Mouse (Mus musculus) heart, postnatal 0 days (tissue): ENCODE results near the gene Ucp1. TPM values are rescaled to one million over a fixed set of nuclear protein-coding genes. Genes with fewer than 3 reads are reported as not detected.

Experiments used
- ATAC-seq: fragments of 200-750 bp; cut with Nextera tagmentation; 2 replicates; pipeline ENCODE4 v1.8.0; 2017; ENCODE audit warnings: low read depth, moderate number of reproducible peaks, moderate library complexity; ENCODE audit not compliant: insufficient read depth
- DNase-seq: peaks from one replicate; pipeline ENCODE4 v3.0.0-alpha.2; 2016; ENCODE audit warnings: low spot score
- H3K27ac ChIP-seq: fragments of 300-500 bp; sonication (generic); 2 replicates; pipeline ENCODE4 v1.5.1; 2014; ENCODE audit warnings: low read depth, mild to moderate bottlenecking
- H3K27me3 ChIP-seq: fragments of 300-500 bp; sonication (generic); 2 replicates; pipeline ENCODE4 v1.6.1; 2014; ENCODE audit warnings: low read length, mixed read lengths; ENCODE audit not compliant: control insufficient read depth, insufficient read depth
- H3K36me3 ChIP-seq: fragments of 300-500 bp; sonication (generic); replicated peaks from 2 replicates; pipeline ENCODE4 v1.6.1; 2014; ENCODE audit warnings: low read length, mixed read lengths; ENCODE audit not compliant: control insufficient read depth, insufficient read depth
- H3K4me1 ChIP-seq: fragments of 300-500 bp; sonication (generic); 2 replicates; pipeline ENCODE4 v1.6.1; 2014; ENCODE audit warnings: antibody characterized with exemption; ENCODE audit not compliant: control insufficient read depth, insufficient read depth
- H3K4me2 ChIP-seq: fragments of 300-500 bp; sonication (generic); 2 replicates; pipeline ENCODE4 v1.6.1; 2014; ENCODE audit warnings: low read depth, mild to moderate bottlenecking, low read length, moderate library complexity
- H3K4me3 ChIP-seq: fragments of 300-500 bp; sonication (generic); 2 replicates; pipeline ENCODE4 v1.5.1; 2014; ENCODE audit warnings: low read depth, low read length
- H3K9ac ChIP-seq: fragments of 300-500 bp; sonication (generic); replicated peaks from 2 replicates; pipeline ENCODE4 v1.6.1; 2014; ENCODE audit warnings: low read depth, low read length, mixed read lengths
- H3K9me3 ChIP-seq: fragments of 300-500 bp; sonication (generic); replicated peaks from 2 replicates; pipeline ENCODE4 v1.6.1; 2016; ENCODE audit warnings: low read length; ENCODE audit not compliant: control insufficient read depth
- CTCF ChIP-seq: IDR thresholded peaks from 2 replicates; pipeline ENCODE4 v1.5.1; 2016; ENCODE audit warnings: antibody characterized with exemption, control low read depth, low read depth
- EP300 ChIP-seq: IDR thresholded peaks from 2 replicates; pipeline ENCODE4 v1.6.1; 2016; ENCODE audit warnings: antibody characterized with exemption, low read depth
- WGBS: fragments of 180-500 bp; shearing (Covaris S2); extraction: QIAGEN DNeasy Blood & Tissue Kit; methylation state at CpG from one replicate; pipeline ENCODE4 v1.1.7; 2014; 5-methylcytosine and 5-hydroxymethylcytosine counted together
- polyA plus RNA-seq: library from polyadenylated mRNA; unstranded; fragments of >200 nt; fragmentation: Nextera tagmentation; extraction: Ambion mirVana; gene quantifications from 2 replicates; pipeline ENCODE4 v1.2.1, GENCODE M21; 2015
- total RNA-seq: library from RNA; depleted of rRNA; stranded (reverse); fragments of >200 nt; gene quantifications from 2 replicates; pipeline ENCODE4 v1.2.3, GENCODE M21; 2014; ENCODE audit warnings: low replicate concordance; rRNA removed

Ucp1 gene
- total and polyA plus RNA-seq, 2 experiments from 2014 or later: not detected

DNA sequence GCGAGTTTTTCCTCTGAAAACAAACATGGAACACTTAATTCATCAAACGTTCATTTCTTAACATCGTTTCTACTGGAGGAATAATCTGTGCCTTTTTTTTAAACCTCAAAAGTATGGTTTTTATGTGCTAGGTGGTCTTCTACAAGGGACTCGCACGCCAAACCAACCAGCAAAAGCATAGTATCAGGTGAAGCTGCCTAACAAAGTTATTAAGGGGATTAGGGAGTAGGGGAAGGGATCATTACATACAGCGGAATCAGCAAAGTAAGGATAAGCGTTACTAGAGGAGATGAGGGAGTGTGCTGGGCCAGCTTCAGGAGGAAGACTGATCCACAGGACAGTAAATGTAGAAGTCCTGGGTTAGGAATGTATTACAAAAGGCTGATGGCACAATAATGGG is 42.7 kb downstream of the Ucp1 start:
- no peaks in the 10 kb centered on the region; the same call in 1 of the 2 replicates for H3K27me3 ChIP-seq
- H3K4me2 ChIP-seq: peak overlapping the region; percentile 98
- no peak for TF ChIP-seq EP300
- no peak overlapping the region for H3K9ac ChIP-seq
- 0 out of 2 replicates have a peak, but pooled peaks cover 5% of the 10 kb centered on the region for H3K36me3 ChIP-seq
- H3K4me3 ChIP-seq: peak overlapping the region; percentile 82
- H3K4me1 ChIP-seq: no peaks in the 10 kb centered on the region
- WGBS: 10% methylated on average over 7 of the region's 7 CpGs
- no peaks in the 10 kb centered on the region for H3K9me3 ChIP-seq
- DNase-seq: no peak
- H3K27ac ChIP-seq: no peak overlapping the region
- ATAC-seq: no peak

DNA sequence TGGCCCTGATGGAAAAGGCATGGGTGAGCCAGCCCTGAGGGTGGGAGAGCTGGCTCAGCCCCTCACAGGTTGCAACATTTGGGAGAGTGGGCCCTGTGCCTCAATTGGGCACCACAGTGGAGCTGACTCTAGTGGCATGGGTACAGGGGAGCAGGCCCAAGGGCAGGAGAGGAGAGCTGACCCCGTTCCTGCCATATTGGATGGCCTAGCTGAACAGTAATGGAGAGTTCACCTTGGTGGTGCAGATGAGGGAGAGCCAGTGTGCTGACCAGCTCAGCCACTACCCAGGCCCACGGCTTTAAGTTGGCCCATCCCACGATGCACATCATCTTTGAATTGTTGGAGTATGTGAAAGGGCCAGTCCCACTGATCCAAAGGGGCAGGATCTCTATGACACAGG is 51.9 kb downstream of the Ucp1 start:
- TF ChIP-seq EP300: no peak
- TF ChIP-seq CTCF: no peak
- H3K4me2 ChIP-seq: no peak overlapping the region
- H3K9me3 ChIP-seq: no peaks in the 10 kb centered on the region
- no peak overlapping the region for H3K9ac ChIP-seq
- H3K4me1 ChIP-seq: no peaks in the 10 kb centered on the region
- no peaks in the 10 kb centered on the region for H3K36me3 ChIP-seq
- H3K27ac ChIP-seq: no peak overlapping the region
- no peaks in the 10 kb centered on the region for H3K27me3 ChIP-seq
- DNase-seq: no peak
- no peak overlapping the region for H3K4me3 ChIP-seq
- 76% methylated on average over 3 of the region's 3 CpGs for WGBS
- ATAC-seq: no peak

DNA sequence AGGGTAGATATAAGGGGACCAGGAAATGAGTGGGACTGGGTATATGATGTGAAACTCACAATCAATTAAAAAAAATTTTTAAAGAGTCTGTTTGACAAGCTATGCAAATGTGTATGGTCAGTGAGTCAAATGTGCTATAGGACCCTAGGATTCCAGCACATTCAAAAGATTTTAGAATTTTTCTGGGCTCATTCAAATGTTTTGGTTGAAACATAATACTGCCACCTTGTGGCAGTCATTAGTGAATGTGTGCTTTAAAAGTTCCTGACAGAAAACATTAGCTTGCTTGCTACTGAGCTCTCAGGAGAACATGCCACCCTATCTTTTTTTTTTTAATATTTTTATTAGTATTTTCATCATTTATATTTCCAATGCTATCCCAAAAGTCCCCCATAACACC is 52.5 kb downstream of the Ucp1 start:
- ATAC-seq (no peak), DNase-seq (peak; percentile 38)
- H3K27ac ChIP-seq: no peak overlapping the region
- no peak overlapping the region for H3K9ac ChIP-seq
- H3K36me3 ChIP-seq: no peaks in the 10 kb centered on the region
- H3K9me3 ChIP-seq: no peaks in the 10 kb centered on the region
- H3K4me3 ChIP-seq: no peak overlapping the region
- TF ChIP-seq CTCF (peak; percentile 46), EP300 (no peak)
- no peak overlapping the region for H3K4me2 ChIP-seq
- H3K4me1 ChIP-seq: no peaks in the 10 kb centered on the region
- H3K27me3 ChIP-seq: no peaks in the 10 kb centered on the region

Other genes starting within 250 kb of the Ucp1 start
- gene Tbc1d9, start 125.0 kb upstream of the Ucp1 start, total RNA-seq: 4.3 and 6.2 TPM in 2 replicates
- 0.45 and 0.49 TPM in 2 replicates for gene Tbc1d9, start 125.0 kb upstream of the Ucp1 start, polyA plus RNA-seq
- 3.6 TPM in 1 of 2 replicates, not detected in the other for gene Gm10645, start 124.2 kb upstream of the Ucp1 start, total RNA-seq
- gene Gm10645, start 124.2 kb upstream of the Ucp1 start, polyA plus RNA-seq: 0.34 and 0.48 TPM in 2 replicates
- 8.2 and 9.2 TPM in 2 replicates for gene Elmod2, start 42.1 kb downstream of the Ucp1 start, total RNA-seq
- 5.6 and 6.0 TPM in 2 replicates for gene Elmod2, start 42.1 kb downstream of the Ucp1 start, polyA plus RNA-seq
- not detected in 2 replicates for gene Mgat4d, start 58.1 kb downstream of the Ucp1 start, total RNA-seq
- gene Mgat4d, start 58.1 kb downstream of the Ucp1 start, polyA plus RNA-seq: not detected in 2 replicates
- gene Clgn, start 99.5 kb downstream of the Ucp1 start, total RNA-seq: not detected in 2 replicates
- gene Clgn, start 99.5 kb downstream of the Ucp1 start, polyA plus RNA-seq: not detected in 2 replicates
- gene Scoc, start 168.0 kb downstream of the Ucp1 start, total RNA-seq: 18.3 and 39.8 TPM in 2 replicates
- 65.8 and 78.6 TPM in 2 replicates for gene Scoc, start 168.0 kb downstream of the Ucp1 start, polyA plus RNA-seq
- gene Olfr370, start 245.4 kb downstream of the Ucp1 start, total RNA-seq: not detected in 2 replicates
- not detected in 2 replicates for gene Olfr370, start 245.4 kb downstream of the Ucp1 start, polyA plus RNA-seq